Mouse (Mus musculus): ENCODE results near the gene Tgfb2. TPM values are rescaled to one million over a fixed set of nuclear protein-coding genes. Genes with fewer than 3 reads are reported as not detected.

Tgfb2 gene
- polyA plus RNA-seq, 1 experiment from 2014 or later = 20.5 TPM

GRCm38 (mm10) chr1:186718881-186719280, 13.1 kb upstream of the Tgfb2 start:
- no peak for ATAC-seq (ENCODE audit: low FRiP score)
- WGBS = 88% methylated on average over 5 of the region's 5 CpGs

GRCm38 (mm10) chr1:186714980-186715896, 9.4 kb upstream of the Tgfb2 start:
- peaks cover 12% of the 10 kb centered on the region for H3K36me3 ChIP-seq (replicated peaks)
- no peaks in the 10 kb centered on the region for H3K27me3 ChIP-seq
- no peaks in the 10 kb centered on the region for H3K4me1 ChIP-seq
- WGBS = 88% methylated on average over 17 of the region's 17 CpGs
- H3K9me3 ChIP-seq = no peaks in the 10 kb centered on the region
- H3K27ac ChIP-seq = no peak overlapping the region
- H3K9ac ChIP-seq = no peak overlapping the region
- no peak overlapping the region for H3K4me3 ChIP-seq (replicated peaks)
- no peak overlapping the region for H3K4me2 ChIP-seq
- no peak for ATAC-seq (ENCODE audit: low FRiP score)

More at GRCm38 (mm10) chr1:186718881-186719280, 13.1 kb upstream of the Tgfb2 start:
- Histone ChIP-seq H3K4me3 (replicated peaks) (no peak overlapping the region), H3K9ac (no peak overlapping the region), H3K4me2 (no peak overlapping the region), H3K27ac (no peak overlapping the region), H3K27me3 (no peaks in the 10 kb centered on the region), H3K9me3 (no peaks in the 10 kb centered on the region), H3K4me1 (no peaks in the 10 kb centered on the region), H3K36me3 (replicated peaks) (peaks cover 16% of the 10 kb centered on the region)

GRCm38 (mm10) chr1:186714215-186714614, 8.4 kb upstream of the Tgfb2 start:
- WGBS = 84% methylated on average over 4 of the region's 4 CpGs
- no peak overlapping the region for H3K4me2 ChIP-seq
- ATAC-seq (ENCODE audit: low FRiP score) = no peak
- H3K36me3 ChIP-seq (replicated peaks) = peaks cover 5% of the 10 kb centered on the region
- no peaks in the 10 kb centered on the region for H3K4me1 ChIP-seq
- H3K9ac ChIP-seq = no peak overlapping the region
- H3K9me3 ChIP-seq = no peaks in the 10 kb centered on the region
- H3K27ac ChIP-seq = no peak overlapping the region
- no peaks in the 10 kb centered on the region for H3K27me3 ChIP-seq
- H3K4me3 ChIP-seq (replicated peaks) = no peak overlapping the region

- 4% methylated on average over 3 of the region's 3 CpGs for WGBS
- H3K27me3 ChIP-seq = no peaks in the 10 kb centered on the region
- ATAC-seq (ENCODE audit: low FRiP score) = 0 out of 2 replicates have a peak, but pooled peaks have one; percentile 49
- no peak overlapping the region for H3K4me3 ChIP-seq (replicated peaks)
- no peaks in the 10 kb centered on the region for H3K4me1 ChIP-seq
- H3K27ac ChIP-seq = no peak overlapping the region
- H3K4me2 ChIP-seq = no peak overlapping the region
- H3K9me3 ChIP-seq = no peaks in the 10 kb centered on the region
- H3K9ac ChIP-seq = no peak overlapping the region
- peaks cover 5% of the 10 kb centered on the region for H3K36me3 ChIP-seq (replicated peaks)
These were observed 7.1 kb upstream of the Tgfb2 start for GRCm38 (mm10) chr1:186712802-186713471.

GRCm38 (mm10) chr1:186705203-186705914, 430 bp downstream of the Tgfb2 start:
- H3K9me3 ChIP-seq = no peaks in the 10 kb centered on the region
- H3K36me3 ChIP-seq (replicated peaks) = no peaks in the 10 kb centered on the region
- H3K9ac ChIP-seq = peak overlapping the region; percentile 70
- peak overlapping the region; percentile 89 for H3K4me2 ChIP-seq
- under 1% methylated on average over 54 of the region's 65 CpGs for WGBS
- peaks cover 32% of the 10 kb centered on the region for H3K4me1 ChIP-seq
- peak overlapping the region; percentile 59; the same call in 1 of the 2 replicates for H3K27ac ChIP-seq
- peaks cover 27% of the 10 kb centered on the region for H3K27me3 ChIP-seq
- ATAC-seq (ENCODE audit: low FRiP score) = peak; percentile 79
- peak overlapping the region; percentile 65 for H3K4me3 ChIP-seq (replicated peaks)

GRCm38 (mm10) chr1:186703980-186704701, 1.6 kb downstream of the Tgfb2 start:
- no peak; the same call in 1 of the 2 replicates for ATAC-seq (ENCODE audit: low FRiP score)

GRCm38 (mm10) chr1:186703256-186703979, 2.4 kb downstream of the Tgfb2 start:
- H3K4me1 ChIP-seq = peaks cover 32% of the 10 kb centered on the region

More at GRCm38 (mm10) chr1:186703980-186704701, 1.6 kb downstream of the Tgfb2 start:
- Histone ChIP-seq H3K4me2 (peak overlapping the region; percentile 89), H3K36me3 (replicated peaks) (no peaks in the 10 kb centered on the region), H3K9ac (peak overlapping the region; percentile 70), H3K9me3 (no peaks in the 10 kb centered on the region), H3K27me3 (peaks cover 27% of the 10 kb centered on the region), H3K4me3 (replicated peaks) (peak overlapping the region; percentile 65), H3K4me1 (peaks cover 32% of the 10 kb centered on the region), H3K27ac (0 out of 2 replicates have a peak overlapping the region, but pooled peaks have one; percentile 47)
- WGBS = under 1% methylated on average over 36 of the region's 36 CpGs

GRCm38 (mm10) chr1:186702391-186703255, 3.2 kb downstream of the Tgfb2 start:
- H3K4me1 ChIP-seq = peaks cover 32% of the 10 kb centered on the region
- peak overlapping the region; percentile 25; the same call in 1 of the 2 replicates for H3K9ac ChIP-seq
- 0 out of 2 replicates have a peak overlapping the region, but pooled peaks have one; percentile 5 for H3K27ac ChIP-seq
- peak overlapping the region; percentile 65 for H3K4me3 ChIP-seq (replicated peaks)
- H3K27me3 ChIP-seq = peaks cover 27% of the 10 kb centered on the region
- H3K9me3 ChIP-seq = no peaks in the 10 kb centered on the region
- 22% methylated on average over 15 of the region's 15 CpGs for WGBS
- no peak for ATAC-seq (ENCODE audit: low FRiP score)
- H3K36me3 ChIP-seq (replicated peaks) = no peaks in the 10 kb centered on the region
- H3K4me2 ChIP-seq = peak overlapping the region; percentile 89

More at GRCm38 (mm10) chr1:186703256-186703979, 2.4 kb downstream of the Tgfb2 start:
- H3K9me3 ChIP-seq = no peaks in the 10 kb centered on the region
- 0 out of 2 replicates have a peak overlapping the region, but pooled peaks have one; percentile 47 for H3K27ac ChIP-seq
- H3K36me3 ChIP-seq (replicated peaks) = no peaks in the 10 kb centered on the region
- ATAC-seq (ENCODE audit: low FRiP score) = no peak
- H3K4me2 ChIP-seq = peak overlapping the region; percentile 89
- H3K9ac ChIP-seq = peak overlapping the region; percentile 70
- under 1% methylated on average over 15 of the region's 15 CpGs for WGBS
- peak overlapping the region; percentile 65 for H3K4me3 ChIP-seq (replicated peaks)
- peaks cover 27% of the 10 kb centered on the region for H3K27me3 ChIP-seq

GRCm38 (mm10) chr1:186701206-186701905, 4.4 kb downstream of the Tgfb2 start:
- H3K27ac ChIP-seq = no peak overlapping the region
- no peak overlapping the region for H3K9ac ChIP-seq
- H3K4me3 ChIP-seq (replicated peaks) = no peak overlapping the region
- no peak overlapping the region for H3K4me2 ChIP-seq
- no peaks in the 10 kb centered on the region for H3K9me3 ChIP-seq
- peaks cover 25% of the 10 kb centered on the region for H3K27me3 ChIP-seq
- H3K4me1 ChIP-seq = peaks cover 32% of the 10 kb centered on the region
- no peaks in the 10 kb centered on the region for H3K36me3 ChIP-seq (replicated peaks)
- ATAC-seq (ENCODE audit: low FRiP score) = no peak
- 65% methylated on average over 8 of the region's 8 CpGs for WGBS

GRCm38 (mm10) chr1:186700496-186700895, 5.3 kb downstream of the Tgfb2 start:
- Histone ChIP-seq H3K4me3 (replicated peaks) (no peak overlapping the region), H3K9me3 (no peaks in the 10 kb centered on the region), H3K9ac (no peak overlapping the region), H3K36me3 (replicated peaks) (no peaks in the 10 kb centered on the region), H3K4me2 (no peak overlapping the region), H3K27me3 (peaks cover 18% of the 10 kb centered on the region; the same call in 1 of the 2 replicates), H3K4me1 (peaks cover 25% of the 10 kb centered on the region), H3K27ac (no peak overlapping the region)
- WGBS = 86% methylated on average over 3 of the region's 3 CpGs
- no peak for ATAC-seq (ENCODE audit: low FRiP score)
